Mouse (Mus musculus) Patski (cell line): ENCODE results near the gene Ube2g2. TPM values are rescaled to one million over a fixed set of nuclear protein-coding genes. Genes with fewer than 3 reads are reported as not detected.

ENCODE experiments used
- ATAC-seq: fragments of 100-300 bp; one replicate; pipeline ENCODE4 v1.8.0; 2021
- CTCF ChIA-PET: fragments of 350-600 bp; sonication (Branson Sonifier 250); formaldehyde crosslinking; loops from one replicate; lab custom pipeline; 2022; ENCODE audit warnings: inconsistent platforms; lab: Charles Lee
- POLR2A ChIA-PET: fragments of 350-600 bp; sonication (Branson Sonifier 250); formaldehyde crosslinking; loops from one replicate; lab custom pipeline; 2022; ENCODE audit warnings: antibody characterized with exemption, inconsistent platforms; lab: Charles Lee
- DNase-seq: peaks from one replicate; pipeline ENCODE4 v3.0.0-alpha.2; 2011; ENCODE audit warnings: low read depth, low spot score
- H3K27me3 ChIP-seq: fragments of 371-371 bp; one replicate; pipeline ENCODE4 v1.5.1; 2021
- CTCF ChIP-seq: fragments of 100-300 bp; IDR thresholded peaks from one replicate; pipeline ENCODE4 v1.5.1; 2021
- in situ Hi-C: fragments of 300-500 bp; cut with MboI; formaldehyde crosslinking; loops from 3 replicates; pipeline ENCODE4 v1.11.1; 2018; ENCODE audit warnings: low pct_unique_long_range_greater_than_20kb, mixed read lengths
- polyA plus RNA-seq: library from polyadenylated mRNA; unstranded; gene quantifications from one replicate; pipeline ENCODE4 v1.2.3, GENCODE M21; 2021

Ube2g2 gene
- 67.6 TPM for polyA plus RNA-seq

- TF ChIP-seq CTCF, result no peak
- POLR2A ChIA-PET, result interaction anchor here (1.0 to 2.0 kb wide), 2 partner anchors 11 to 16 kb away, joined by 3 to 4 read pairs; no protein-coding TSS in a partner anchor
- ATAC-seq (peak; percentile 55), DNase-seq (no peak)
- CTCF ChIA-PET, result interaction anchor here (1.3 kb wide), 1 partner anchor 42 kb away, joined by 3 read pairs; no protein-coding TSS in a partner anchor
- no peaks in the 10 kb centered on the region for H3K27me3 ChIP-seq
- in situ Hi-C loops, result no loop called here
These were observed at the start of gene Ube2g2 for GRCm38 (mm10) chr10:77622055-77622988. Gene Ube2g2, plus strand, starts transcription at chr10:77622275.

- in situ Hi-C loops, result no loop called here
- no peak for TF ChIP-seq CTCF
- CTCF ChIA-PET, result no interaction called here
- POLR2A ChIA-PET, result interaction anchor here (1.6 kb wide), 1 partner anchor 9 kb away, joined by 5 read pairs; the partner anchor contains the start of gene Pttg1ip
- H3K27me3 ChIP-seq, result no peaks in the 10 kb centered on the region
- DNase-seq (no peak), ATAC-seq (no peak)
These were observed 48.9 kb upstream of the Ube2g2 start for GRCm38 (mm10) chr10:77573162-77573561.

- H3K27me3 ChIP-seq, result no peaks in the 10 kb centered on the region
- no peak for DNase-seq
- no peak for ATAC-seq
- CTCF ChIA-PET, result interaction anchor here (1.1 to 2.2 kb wide), 4 partner anchors 14 to 43 kb away, joined by 3 to 6 read pairs (median 4); no protein-coding TSS in a partner anchor
- no peak for TF ChIP-seq CTCF
- POLR2A ChIA-PET, result interaction anchor here (2.5 kb wide), 1 partner anchor 10 kb away, joined by 8 read pairs; no protein-coding TSS in a partner anchor
- in situ Hi-C loops, result no loop called here
These were observed 41.8 kb upstream of the Ube2g2 start for GRCm38 (mm10) chr10:77580027-77580920.

GRCm38 (mm10) chr10:77581023-77581407, 41.1 kb upstream of the Ube2g2 start:
- in situ Hi-C loops, result no loop called here
- no peak for TF ChIP-seq CTCF
- DNase-seq, result no peak
- H3K27me3 ChIP-seq, result no peaks in the 10 kb centered on the region
- ATAC-seq, result no peak
- ChIA-PET CTCF (interaction anchor here (0.9 to 2.2 kb wide), 5 partner anchors 9 to 42 kb away, joined by 3 to 8 read pairs (median 5); no protein-coding TSS in a partner anchor), POLR2A (interaction anchor here (1.1 to 2.5 kb wide), 3 partner anchors 10 to 67 kb away, joined by 3 to 8 read pairs (median 4); no protein-coding TSS in a partner anchor)

- ATAC-seq, result peak; percentile 91
- TF ChIP-seq CTCF, result no peak
These were observed 40.4 kb upstream of the Ube2g2 start, which contains the start of gene Pttg1ip for GRCm38 (mm10) chr10:77581408-77582284. Gene Pttg1ip, plus strand, starts transcription at chr10:77581720.

GRCm38 (mm10) chr10:77582285-77582618, 39.8 kb upstream of the Ube2g2 start:
- ATAC-seq, result no peak
- DNase-seq, result no peak
- TF ChIP-seq CTCF, result no peak
- ChIA-PET POLR2A (interaction anchor here (1.1 to 2.5 kb wide), 5 partner anchors 9 to 68 kb away, joined by 3 to 8 read pairs (median 4); no protein-coding TSS in a partner anchor), CTCF (interaction anchor here (1.3 to 2.2 kb wide), 3 partner anchors 12 to 39 kb away, joined by 3 to 8 read pairs (median 6); no protein-coding TSS in a partner anchor)
- H3K27me3 ChIP-seq, result no peaks in the 10 kb centered on the region
- in situ Hi-C loops, result no loop called here

More at GRCm38 (mm10) chr10:77581408-77582284, 40.4 kb upstream of the Ube2g2 start, which contains the start of gene Pttg1ip:
- peak; percentile 90 for DNase-seq
- H3K27me3 ChIP-seq, result no peaks in the 10 kb centered on the region
- CTCF ChIA-PET, result interaction anchor here (0.9 to 2.2 kb wide), 5 partner anchors 9 to 39 kb away, joined by 3 to 8 read pairs (median 5); no protein-coding TSS in a partner anchor
- POLR2A ChIA-PET, result interaction anchor here (1.1 to 2.5 kb wide), 5 partner anchors 9 to 67 kb away, joined by 3 to 8 read pairs (median 4); no protein-coding TSS in a partner anchor
- in situ Hi-C loops, result no loop called here

- DNase-seq (no peak), ATAC-seq (no peak)
- ChIA-PET CTCF (interaction anchor here (1.1 to 1.2 kb wide), 2 partner anchors 21 to 33 kb away, joined by 3 to 5 read pairs; no protein-coding TSS in a partner anchor), POLR2A (no interaction called here)
- TF ChIP-seq CTCF, result no peak
- in situ Hi-C loops, result no loop called here
- no peaks in the 10 kb centered on the region for H3K27me3 ChIP-seq
These were observed 38.2 kb upstream of the Ube2g2 start for GRCm38 (mm10) chr10:77583795-77584422.

- no peak for TF ChIP-seq CTCF
- ATAC-seq (no peak), DNase-seq (no peak)
- H3K27me3 ChIP-seq, result no peaks in the 10 kb centered on the region
- in situ Hi-C loops, result no loop called here
- POLR2A ChIA-PET, result no interaction called here
- CTCF ChIA-PET, result interaction anchor here (1.4 to 2.7 kb wide), 2 partner anchors 18 to 41 kb away, joined by 5 to 6 read pairs; no protein-coding TSS in a partner anchor
These were observed 35.4 kb upstream of the Ube2g2 start for GRCm38 (mm10) chr10:77586637-77587036.
